Mouse (Mus musculus): ENCODE results near the gene Gch1. TPM values are rescaled to one million over a fixed set of nuclear protein-coding genes. Genes with fewer than 3 reads are reported as not detected.

The Gch1 gene
- polyA plus RNA-seq, 1 experiment from 2014 or later = 1.3 TPM

DNA sequence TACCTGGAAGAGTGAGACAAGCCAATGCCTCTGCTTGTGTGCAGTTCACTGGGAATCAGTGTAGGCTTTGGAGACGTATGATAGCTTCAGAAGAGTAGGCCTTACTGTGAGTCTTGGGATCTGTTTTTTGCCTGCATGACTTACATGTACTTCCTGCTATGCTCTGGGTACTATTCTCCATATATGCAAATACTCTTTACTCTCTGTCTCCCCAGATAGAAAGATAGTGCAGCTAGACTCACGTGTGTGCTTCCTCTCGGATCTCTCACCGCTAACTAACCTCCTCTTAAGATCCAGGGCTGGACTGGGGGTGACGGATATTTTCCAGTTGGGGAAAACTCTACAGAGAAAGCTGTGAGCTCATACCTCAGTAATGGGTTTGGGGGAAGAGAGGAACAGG, 23.5 kb downstream of the Gch1 start:
- no peak overlapping the region for H3K4me2 ChIP-seq (ENCODE audit: low read depth, severe bottlenecking)
- H3K27me3 ChIP-seq (ENCODE audit: control insufficient read depth, insufficient read depth, low read length) = no peaks in the 10 kb centered on the region
- no peak overlapping the region for H3K4me3 ChIP-seq (ENCODE audit: low read depth, low read length)
- H3K27ac ChIP-seq (replicated peaks; ENCODE audit: low read depth, low read length) = no peak overlapping the region
- no peaks in the 10 kb centered on the region for H3K36me3 ChIP-seq (ENCODE audit: control insufficient read depth, insufficient read depth, low read length)
- ATAC-seq (ENCODE audit: insufficient number of reproducible peaks, low FRiP score, low TSS enrichment, low read depth) = no peak
- no peak overlapping the region for H3K9ac ChIP-seq (ENCODE audit: low read length)
- no peaks in the 10 kb centered on the region for H3K9me3 ChIP-seq (ENCODE audit: control insufficient read depth, low read length)
- 89% methylated on average over 5 of the region's 5 CpGs for WGBS
- H3K4me1 ChIP-seq (ENCODE audit: control insufficient read depth, insufficient read depth, low read length) = no peaks in the 10 kb centered on the region
- DNase-seq (ENCODE audit: low spot score) = no peak

DNA sequence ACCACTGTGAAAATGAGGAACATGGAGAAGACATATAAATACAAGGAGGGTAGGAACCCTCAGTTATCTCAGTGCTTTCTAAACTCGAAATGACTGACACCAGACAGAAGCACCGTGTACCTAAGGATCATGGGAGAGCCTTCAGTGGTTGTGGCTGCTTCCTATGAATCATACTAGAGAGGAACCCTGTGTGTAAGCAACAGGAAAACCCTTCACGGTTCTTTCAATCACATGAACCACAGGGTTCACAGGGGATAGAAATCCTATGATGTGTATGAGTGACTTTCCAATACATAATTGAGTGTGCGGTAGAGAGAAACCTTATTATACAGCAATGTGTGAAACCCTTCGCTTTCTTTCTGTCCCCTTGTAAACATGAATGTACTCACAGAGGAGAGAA, 24.1 kb downstream of the Gch1 start:
- no peaks in the 10 kb centered on the region for H3K4me1 ChIP-seq (ENCODE audit: control insufficient read depth, insufficient read depth, low read length)
- 88% methylated on average over 5 of the region's 5 CpGs for WGBS
- H3K27me3 ChIP-seq (ENCODE audit: control insufficient read depth, insufficient read depth, low read length) = no peaks in the 10 kb centered on the region
- H3K9me3 ChIP-seq (ENCODE audit: control insufficient read depth, low read length) = no peaks in the 10 kb centered on the region
- DNase-seq (ENCODE audit: low spot score) (no peak), ATAC-seq (ENCODE audit: insufficient number of reproducible peaks, low FRiP score, low TSS enrichment, low read depth) (no peak)
- no peak overlapping the region for H3K4me2 ChIP-seq (ENCODE audit: low read depth, severe bottlenecking)
- no peak overlapping the region for H3K27ac ChIP-seq (replicated peaks; ENCODE audit: low read depth, low read length)
- no peak overlapping the region for H3K9ac ChIP-seq (ENCODE audit: low read length)
- no peak overlapping the region for H3K4me3 ChIP-seq (ENCODE audit: low read depth, low read length)
- no peaks in the 10 kb centered on the region for H3K36me3 ChIP-seq (ENCODE audit: control insufficient read depth, insufficient read depth, low read length)

DNA sequence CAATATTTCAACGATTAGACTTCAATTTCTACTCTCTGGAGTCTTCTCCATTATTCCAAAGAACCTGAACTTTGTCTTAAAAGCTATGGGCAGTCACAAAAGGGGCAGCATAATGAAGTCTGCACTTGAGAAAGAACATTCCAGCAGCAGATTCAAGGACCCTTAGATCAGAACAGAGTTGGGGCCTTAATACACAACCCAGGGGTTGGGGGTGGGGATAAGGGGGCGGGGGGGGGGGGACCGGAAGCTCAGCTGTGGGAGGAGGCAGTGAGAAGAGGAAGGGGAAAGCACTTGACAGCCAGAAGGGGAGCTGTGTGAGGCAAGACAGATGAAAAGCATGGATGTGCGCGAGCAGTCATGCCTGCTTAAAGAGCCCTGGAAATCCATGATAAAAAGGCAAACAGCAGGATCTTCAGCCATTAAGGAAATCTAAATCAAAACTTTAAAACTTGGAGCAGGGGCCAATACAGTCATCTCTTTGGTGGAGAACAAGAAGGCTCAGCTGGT, 27.2 kb downstream of the Gch1 start:
- Histone ChIP-seq H3K4me1 (ENCODE audit: control insufficient read depth, insufficient read depth, low read length) (no peaks in the 10 kb centered on the region), H3K4me3 (ENCODE audit: low read depth, low read length) (no peak overlapping the region), H3K9ac (ENCODE audit: low read length) (no peak overlapping the region), H3K27ac (replicated peaks; ENCODE audit: low read depth, low read length) (no peak overlapping the region), H3K27me3 (ENCODE audit: control insufficient read depth, insufficient read depth, low read length) (no peaks in the 10 kb centered on the region), H3K36me3 (ENCODE audit: control insufficient read depth, insufficient read depth, low read length) (no peaks in the 10 kb centered on the region), H3K9me3 (ENCODE audit: control insufficient read depth, low read length) (no peaks in the 10 kb centered on the region), H3K4me2 (ENCODE audit: low read depth, severe bottlenecking) (no peak overlapping the region)
- WGBS = 81% methylated on average over 4 of the region's 5 CpGs
- DNase-seq (ENCODE audit: low spot score) = no peak
- no peak for ATAC-seq (ENCODE audit: insufficient number of reproducible peaks, low FRiP score, low TSS enrichment, low read depth)

DNA sequence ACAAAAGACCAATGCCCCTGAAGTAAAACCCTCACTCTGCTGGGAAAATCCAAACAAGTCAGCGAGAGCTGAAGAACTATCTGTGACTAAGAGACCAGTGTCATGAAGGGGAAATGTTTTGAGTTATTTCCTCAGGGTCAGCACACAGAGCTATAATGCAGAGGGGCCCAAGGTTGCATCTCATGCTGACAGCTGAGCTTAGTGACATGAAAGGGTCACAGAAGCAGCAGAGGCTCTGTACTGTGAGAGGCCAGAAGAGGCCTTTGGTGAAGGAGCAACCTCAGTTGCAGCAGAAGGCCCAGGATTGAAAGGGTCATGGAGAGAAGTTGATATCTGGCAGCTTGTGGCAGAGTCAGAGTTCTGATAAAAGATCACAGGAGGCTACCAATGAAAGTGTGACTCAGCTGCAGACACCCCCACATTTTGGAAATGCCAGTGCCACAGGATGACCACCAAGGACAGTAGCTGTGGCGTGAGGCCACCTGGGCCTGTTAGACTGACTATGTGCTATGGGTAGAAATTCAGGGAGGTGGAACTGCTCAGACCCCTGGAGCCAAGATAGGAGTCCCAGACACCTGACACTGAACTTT, 29.1 kb downstream of the Gch1 start:
- WGBS = 83% methylated on average over 2 of the region's 2 CpGs
- DNase-seq (ENCODE audit: low spot score) (no peak), ATAC-seq (ENCODE audit: insufficient number of reproducible peaks, low FRiP score, low TSS enrichment, low read depth) (no peak)
- Histone ChIP-seq H3K4me1 (ENCODE audit: control insufficient read depth, insufficient read depth, low read length) (no peaks in the 10 kb centered on the region), H3K4me2 (ENCODE audit: low read depth, severe bottlenecking) (no peak overlapping the region), H3K9me3 (ENCODE audit: control insufficient read depth, low read length) (no peaks in the 10 kb centered on the region), H3K9ac (ENCODE audit: low read length) (no peak overlapping the region), H3K27me3 (ENCODE audit: control insufficient read depth, insufficient read depth, low read length) (no peaks in the 10 kb centered on the region), H3K27ac (replicated peaks; ENCODE audit: low read depth, low read length) (no peak overlapping the region), H3K4me3 (ENCODE audit: low read depth, low read length) (no peak overlapping the region), H3K36me3 (ENCODE audit: control insufficient read depth, insufficient read depth, low read length) (no peaks in the 10 kb centered on the region)

DNA sequence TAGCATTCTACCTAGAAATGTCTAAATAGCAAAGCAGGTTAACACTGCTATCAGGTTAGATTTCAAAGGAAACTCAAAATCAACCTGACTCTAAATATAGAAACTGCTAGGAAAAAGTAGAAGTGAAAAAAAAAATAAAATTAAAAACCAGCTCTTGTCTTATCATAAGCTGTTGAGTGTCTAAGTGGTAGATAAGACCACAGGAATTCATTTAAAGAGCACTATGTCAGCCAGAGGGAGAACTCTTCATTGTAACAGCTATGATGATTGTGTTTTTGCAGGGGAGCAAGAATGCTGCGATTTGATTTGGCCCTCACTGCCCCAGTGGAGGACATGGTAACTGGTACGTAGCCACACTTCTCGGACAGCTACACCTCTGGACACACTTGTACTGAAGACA, 34.9 kb downstream of the Gch1 start:
- Histone ChIP-seq H3K27ac (replicated peaks; ENCODE audit: low read depth, low read length) (no peak overlapping the region), H3K9me3 (ENCODE audit: control insufficient read depth, low read length) (no peaks in the 10 kb centered on the region), H3K36me3 (ENCODE audit: control insufficient read depth, insufficient read depth, low read length) (no peaks in the 10 kb centered on the region), H3K4me2 (ENCODE audit: low read depth, severe bottlenecking) (no peak overlapping the region), H3K4me3 (ENCODE audit: low read depth, low read length) (no peak overlapping the region), H3K27me3 (ENCODE audit: control insufficient read depth, insufficient read depth, low read length) (no peaks in the 10 kb centered on the region), H3K4me1 (ENCODE audit: control insufficient read depth, insufficient read depth, low read length) (no peaks in the 10 kb centered on the region), H3K9ac (ENCODE audit: low read length) (no peak overlapping the region)
- ATAC-seq (ENCODE audit: insufficient number of reproducible peaks, low FRiP score, low TSS enrichment, low read depth) (no peak), DNase-seq (ENCODE audit: low spot score) (no peak)
- WGBS = 91% methylated on average over 3 of the region's 3 CpGs

DNA sequence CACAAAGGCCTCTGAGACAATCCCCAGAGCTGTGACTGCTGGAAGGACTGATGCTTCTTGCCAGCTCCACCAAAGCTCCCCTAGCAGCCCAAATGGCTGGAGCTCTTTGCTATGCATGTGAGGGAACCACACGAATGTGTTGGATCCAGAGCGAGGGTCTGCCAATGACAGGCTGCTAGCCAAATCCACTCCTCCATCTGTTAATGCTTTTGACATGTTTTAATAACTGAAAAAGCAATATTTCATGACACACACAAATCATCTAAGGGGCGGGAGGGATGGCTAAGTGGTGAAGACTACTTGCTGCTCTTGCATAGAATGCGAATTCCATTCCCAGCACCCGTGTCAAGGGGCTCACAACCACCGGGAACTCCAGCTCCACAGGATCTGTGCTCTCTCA, 37.9 kb downstream of the Gch1 start:
- H3K4me3 ChIP-seq (ENCODE audit: low read depth, low read length) = no peak overlapping the region
- no peak for ATAC-seq (ENCODE audit: insufficient number of reproducible peaks, low FRiP score, low TSS enrichment, low read depth)
- no peaks in the 10 kb centered on the region for H3K27me3 ChIP-seq (ENCODE audit: control insufficient read depth, insufficient read depth, low read length)
- H3K4me2 ChIP-seq (ENCODE audit: low read depth, severe bottlenecking) = no peak overlapping the region
- 89% methylated on average over 6 of the region's 6 CpGs for WGBS
- H3K4me1 ChIP-seq (ENCODE audit: control insufficient read depth, insufficient read depth, low read length) = no peaks in the 10 kb centered on the region
- DNase-seq (ENCODE audit: low spot score) = no peak
- H3K9me3 ChIP-seq (ENCODE audit: control insufficient read depth, low read length) = no peaks in the 10 kb centered on the region
- H3K36me3 ChIP-seq (ENCODE audit: control insufficient read depth, insufficient read depth, low read length) = no peaks in the 10 kb centered on the region
- H3K27ac ChIP-seq (replicated peaks; ENCODE audit: low read depth, low read length) = no peak overlapping the region
- no peak overlapping the region for H3K9ac ChIP-seq (ENCODE audit: low read length)

DNA sequence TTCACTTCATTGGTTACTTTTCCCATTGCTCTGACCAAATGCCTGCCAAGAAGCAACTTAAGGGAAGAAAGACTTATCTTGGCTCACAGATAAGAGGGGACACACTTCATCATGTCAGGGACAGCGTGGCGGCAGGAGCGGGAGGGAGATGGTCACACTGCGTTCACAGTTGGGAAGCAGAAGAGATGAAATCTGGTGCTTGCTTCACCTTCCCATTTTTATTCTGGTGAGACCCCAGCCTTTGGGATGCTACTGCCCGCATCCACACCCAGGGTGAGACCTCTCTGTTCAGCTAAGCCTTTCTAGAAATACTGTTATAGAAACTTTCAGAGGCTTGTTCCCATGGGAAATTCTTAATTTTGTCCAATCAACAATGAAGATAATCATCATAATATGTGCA, 44.9 kb downstream of the Gch1 start:
- H3K4me3 ChIP-seq (ENCODE audit: low read depth, low read length) = no peak overlapping the region
- H3K27me3 ChIP-seq (ENCODE audit: control insufficient read depth, insufficient read depth, low read length) = no peaks in the 10 kb centered on the region
- no peak overlapping the region for H3K4me2 ChIP-seq (ENCODE audit: low read depth, severe bottlenecking)
- no peaks in the 10 kb centered on the region for H3K9me3 ChIP-seq (ENCODE audit: control insufficient read depth, low read length)
- WGBS = 100% methylated on average over 5 of the region's 5 CpGs
- H3K9ac ChIP-seq (ENCODE audit: low read length) = no peak overlapping the region
- ATAC-seq (ENCODE audit: insufficient number of reproducible peaks, low FRiP score, low TSS enrichment, low read depth) (no peak), DNase-seq (ENCODE audit: low spot score) (no peak)
- H3K27ac ChIP-seq (replicated peaks; ENCODE audit: low read depth, low read length) = no peak overlapping the region
- no peaks in the 10 kb centered on the region for H3K4me1 ChIP-seq (ENCODE audit: control insufficient read depth, insufficient read depth, low read length)
- H3K36me3 ChIP-seq (ENCODE audit: control insufficient read depth, insufficient read depth, low read length) = no peaks in the 10 kb centered on the region

DNA sequence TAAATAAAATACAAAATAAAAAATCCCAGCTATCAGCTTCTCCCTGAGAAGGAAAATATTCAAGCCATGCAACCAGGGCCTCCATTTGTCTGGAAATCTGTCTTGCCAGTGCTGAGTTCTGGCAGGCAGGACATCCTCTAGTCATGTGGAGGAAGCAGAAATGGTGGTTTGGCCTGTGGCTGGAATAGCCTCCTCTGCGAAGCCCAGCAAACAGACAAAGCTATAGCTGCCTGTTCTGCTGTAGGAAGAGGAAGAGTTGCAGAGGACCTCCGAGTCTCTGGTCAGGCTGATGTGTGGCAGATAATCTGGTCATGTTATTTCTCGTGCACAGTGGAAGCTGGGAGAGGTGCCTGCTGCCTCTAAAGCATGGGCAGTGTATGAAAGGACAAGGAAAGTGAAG, 50.4 kb downstream of the Gch1 start:
- Histone ChIP-seq H3K9ac (ENCODE audit: low read length) (no peak overlapping the region), H3K4me3 (ENCODE audit: low read depth, low read length) (no peak overlapping the region), H3K27me3 (ENCODE audit: control insufficient read depth, insufficient read depth, low read length) (no peaks in the 10 kb centered on the region), H3K27ac (replicated peaks; ENCODE audit: low read depth, low read length) (no peak overlapping the region), H3K4me2 (ENCODE audit: low read depth, severe bottlenecking) (no peak overlapping the region), H3K36me3 (ENCODE audit: control insufficient read depth, insufficient read depth, low read length) (no peaks in the 10 kb centered on the region), H3K9me3 (ENCODE audit: control insufficient read depth, low read length) (no peaks in the 10 kb centered on the region), H3K4me1 (ENCODE audit: control insufficient read depth, insufficient read depth, low read length) (no peaks in the 10 kb centered on the region)
- ATAC-seq (ENCODE audit: insufficient number of reproducible peaks, low FRiP score, low TSS enrichment, low read depth) (no peak), DNase-seq (ENCODE audit: low spot score) (no peak)
- 83% methylated on average over 3 of the region's 3 CpGs for WGBS

DNA sequence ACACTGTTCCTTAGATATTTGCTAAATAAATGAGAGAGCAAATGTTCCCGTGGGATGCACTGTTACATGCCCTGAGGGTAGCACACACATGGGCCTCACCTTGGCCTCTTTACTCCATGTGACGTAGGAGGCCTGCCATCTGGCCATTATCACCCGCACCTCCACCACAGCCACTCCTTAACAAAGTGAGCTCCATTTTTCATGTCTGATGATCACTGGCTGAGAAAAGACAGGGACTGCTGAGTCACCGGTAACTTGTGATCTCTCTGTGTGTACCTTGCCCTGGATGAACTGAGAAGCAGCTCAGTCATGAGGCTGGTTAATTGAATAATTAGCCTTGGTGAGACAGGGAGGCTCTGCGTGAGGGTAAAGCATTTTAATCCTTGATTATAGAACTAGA, 52.6 kb downstream of the Gch1 start:
- Histone ChIP-seq H3K27me3 (ENCODE audit: control insufficient read depth, insufficient read depth, low read length) (no peaks in the 10 kb centered on the region), H3K4me3 (ENCODE audit: low read depth, low read length) (no peak overlapping the region), H3K9ac (ENCODE audit: low read length) (no peak overlapping the region), H3K27ac (replicated peaks; ENCODE audit: low read depth, low read length) (no peak overlapping the region), H3K4me2 (ENCODE audit: low read depth, severe bottlenecking) (no peak overlapping the region), H3K9me3 (ENCODE audit: control insufficient read depth, low read length) (no peaks in the 10 kb centered on the region), H3K4me1 (ENCODE audit: control insufficient read depth, insufficient read depth, low read length) (no peaks in the 10 kb centered on the region), H3K36me3 (ENCODE audit: control insufficient read depth, insufficient read depth, low read length) (no peaks in the 10 kb centered on the region)
- ATAC-seq (ENCODE audit: insufficient number of reproducible peaks, low FRiP score, low TSS enrichment, low read depth) (no peak), DNase-seq (ENCODE audit: low spot score) (no peak)
- 58% methylated on average over 5 of the region's 5 CpGs for WGBS
